ENCODE assay signal across 24 mouse cellular contexts in genomic region chr11:30139165-30139826, GRCm38 (mm10).
DNase-seq lines count a peak whose midpoint lies in the region; ATAC-seq and TF ChIP-seq lines count a peak whose summit lies in the region.
"Had no signal": no experiment of that assay in that cellular context is flagged by ENCODE, and none has a peak within 500 bp of the region (broad histone marks: within the 10 kb centered on the region; RNA-seq: fewer than 3 reads in every experiment).

No protein-coding gene starts in this region.

- no peak for ATAC-seq in heart, embryonic 12.5 days (ENCODE audit: insufficient number of reproducible peaks, low FRiP score)
- ATAC-seq in liver, embryonic 12.5 days = no peak
- ATAC-seq in embryonic facial prominence, embryonic 14.5 days (ENCODE audit: low read depth) = 0 out of 2 replicates have a peak, but pooled peaks have one; percentile 30
- ATAC-seq: forebrain, embryonic 16.5 days; hindbrain, postnatal 0 days; intestine, postnatal 0 days had no signal

- intact Hi-C loops in heart, postnatal 25 days (cut with DNase I) = loop anchor here (5.0 kb wide), 1 partner anchor 37 kb away; no protein-coding TSS in a partner anchor

- no peak for TF ChIP-seq POLR2A in liver, adult 2 months (IDR thresholded peaks at IDR 0.05; ENCODE audit: extremely low read depth, insufficient read depth, low read length)

- peaks cover 96% of the 10 kb centered on the region for H3K36me3 ChIP-seq in heart, embryonic 12.5 days
- peaks cover 76% of the 10 kb centered on the region for H3K36me3 ChIP-seq in liver, adult 2 months (ENCODE audit: control insufficient read depth, insufficient read depth, low read length)
- H3K36me3 ChIP-seq in liver, embryonic 12.5 days = peaks cover 87% of the 10 kb centered on the region
- H3K36me3 ChIP-seq in embryonic facial prominence, embryonic 14.5 days (ENCODE audit: control insufficient read depth, insufficient read depth, low read length) = peaks cover 99% of the 10 kb centered on the region

- peak overlapping the region; percentile 22 for H3K27ac ChIP-seq in heart, embryonic 12.5 days (ENCODE audit: poor library complexity, severe bottlenecking)
- H3K27ac ChIP-seq in liver, adult 2 months (replicated peaks; ENCODE audit: insufficient read depth, low read depth, low read length) = 0 out of 2 replicates have a peak overlapping the region, but pooled peaks have one; percentile 7
- H3K27ac ChIP-seq in liver, embryonic 12.5 days = no peak overlapping the region
- H3K27ac ChIP-seq in embryonic facial prominence, embryonic 14.5 days (replicated peaks; ENCODE audit: low read depth, low read length) = no peak overlapping the region
- H3K27ac ChIP-seq: embryonic facial prominence, embryonic 12.5 days; hindbrain, postnatal 0 days; left cerebral cortex, adult 2 months; liver, embryonic 13.5 days; neural tube, embryonic 13.5 days had no signal

- H3K9ac ChIP-seq in heart, embryonic 12.5 days = no peak overlapping the region
- no peak overlapping the region for H3K9ac ChIP-seq in liver, adult 2 months (ENCODE audit: low read depth, low read length)
- H3K9ac ChIP-seq in liver, embryonic 12.5 days = no peak overlapping the region
- no peak overlapping the region for H3K9ac ChIP-seq in embryonic facial prominence, embryonic 14.5 days (ENCODE audit: low read depth, low read length)
- H3K9ac ChIP-seq: embryonic facial prominence, embryonic 12.5 days; liver, embryonic 13.5 days; neural tube, embryonic 13.5 days had no signal

- 0 out of 2 replicates have a peak, but pooled peaks cover 3% of the 10 kb centered on the region for H3K79me2 ChIP-seq in liver, adult 2 months (ENCODE audit: control insufficient read depth, insufficient read depth, low read length)

- H3K4me2 ChIP-seq in heart, embryonic 12.5 days = no peak overlapping the region
- H3K4me2 ChIP-seq in liver, embryonic 12.5 days = no peak overlapping the region
- no peak overlapping the region for H3K4me2 ChIP-seq in embryonic facial prominence, embryonic 14.5 days (ENCODE audit: low read depth, low read length)
- H3K4me2 ChIP-seq: embryonic facial prominence, embryonic 12.5 days; liver, embryonic 13.5 days; midbrain, embryonic 11.5 days; neural tube, embryonic 13.5 days had no signal

- no peak overlapping the region for H3K4me3 ChIP-seq in heart, embryonic 12.5 days
- H3K4me3 ChIP-seq in liver, adult 2 months (ENCODE audit: insufficient read depth, low read depth, low read length) = no peak overlapping the region
- H3K4me3 ChIP-seq in liver, embryonic 12.5 days = no peak overlapping the region
- no peak overlapping the region for H3K4me3 ChIP-seq in embryonic facial prominence, embryonic 14.5 days (ENCODE audit: low read depth, low read length)
- H3K4me3 ChIP-seq: embryonic facial prominence, embryonic 12.5 days; left cerebral cortex, adult 2 months; liver, embryonic 13.5 days; neural tube, embryonic 13.5 days had no signal

- no peak for TF ChIP-seq CTCF in liver, adult 2 months (IDR thresholded peaks at IDR 0.05; ENCODE audit: low read depth, low read length)

- H3K27me3 ChIP-seq in heart, embryonic 12.5 days (replicated peaks) = no peaks in the 10 kb centered on the region
- no peaks in the 10 kb centered on the region for H3K27me3 ChIP-seq in liver, adult 2 months (ENCODE audit: control insufficient read depth, insufficient read depth, low read length)
- no peaks in the 10 kb centered on the region for H3K27me3 ChIP-seq in liver, embryonic 12.5 days (replicated peaks)
- no peaks in the 10 kb centered on the region for H3K27me3 ChIP-seq in embryonic facial prominence, embryonic 14.5 days (replicated peaks; ENCODE audit: control insufficient read depth, insufficient read depth, low read length)
- H3K27me3 ChIP-seq: embryonic facial prominence, embryonic 12.5 days; liver, embryonic 13.5 days; neural tube, embryonic 13.5 days had no signal

- no peaks in the 10 kb centered on the region for H3K9me3 ChIP-seq in heart, embryonic 12.5 days (replicated peaks)
- H3K9me3 ChIP-seq in liver, embryonic 12.5 days (replicated peaks) = no peaks in the 10 kb centered on the region
- H3K9me3 ChIP-seq in embryonic facial prominence, embryonic 14.5 days (ENCODE audit: control insufficient read depth, low read length) = no peaks in the 10 kb centered on the region
- H3K9me3 ChIP-seq: embryonic facial prominence, embryonic 12.5 days; liver, embryonic 13.5 days; neural tube, embryonic 13.5 days had no signal

- H3K4me1 ChIP-seq in heart, embryonic 12.5 days (replicated peaks) = peaks cover 7% of the 10 kb centered on the region
- H3K4me1 ChIP-seq in liver, adult 2 months (ENCODE audit: control insufficient read depth, insufficient read depth, low read length) = no peaks in the 10 kb centered on the region
- no peaks in the 10 kb centered on the region for H3K4me1 ChIP-seq in liver, embryonic 12.5 days
- H3K4me1 ChIP-seq in embryonic facial prominence, embryonic 14.5 days (ENCODE audit: control insufficient read depth, insufficient read depth, low read length) = no peaks in the 10 kb centered on the region
- H3K4me1 ChIP-seq: embryonic facial prominence, embryonic 12.5 days; liver, embryonic 13.5 days; neural tube, embryonic 13.5 days had no signal

- DNase-seq in heart, postnatal 25 days (ENCODE audit: low spot score) = no peak
- peak; percentile 10 for DNase-seq in liver, adult 2 months (ENCODE audit: extremely low read depth, low read depth, low spot score)
- DNase-seq in 416B (ENCODE audit: low read depth) = peak; percentile 86
- DNase-seq in embryonic facial prominence, embryonic 14.5 days (ENCODE audit: low spot score) = peak; percentile 9
- DNase-seq in right cerebral cortex, postnatal 25 days = no peak
- no peak for DNase-seq in layer of hippocampus, adult 9-10 months (ENCODE audit: low spot score)
- DNase-seq: adrenal gland, adult 2 months; cerebellum, adult 9-10 months; gastrocnemius, postnatal 25 days; kidney, postnatal 36 days; layer of hippocampus, adult 9-11 months; left cerebral cortex, postnatal 4 days; liver, embryonic 13.5 days; right cerebral cortex, adult 18-20 months; thymus, postnatal 14 days had no signal

- WGBS in heart, embryonic 12.5 days = 52% methylated on average over 17 of the region's 17 CpGs
- WGBS in liver, adult 2 months = 81% methylated on average over 17 of the region's 17 CpGs
- 75% methylated on average over 17 of the region's 17 CpGs for WGBS in liver, embryonic 12.5 days (ENCODE audit: insufficient replicate concordance)
- 79% methylated on average over 17 of the region's 17 CpGs for WGBS in embryonic facial prominence, embryonic 14.5 days

Comparison
In these comparisons a context has a peak if more than half of its experiments do, and no peak if none do; other contexts are left out.
1. H3K27ac ChIP-seq: peak in heart, embryonic 12.5 days (single experiment) and liver, adult 2 months (single experiment); none in liver, embryonic 12.5 days (single experiment) and embryonic facial prominence, embryonic 14.5 days (single experiment).
2. DNase-seq: peak in liver, adult 2 months (single experiment), 416B (single experiment) and embryonic facial prominence, embryonic 14.5 days (single experiment); none in heart, postnatal 25 days (single experiment), right cerebral cortex, postnatal 25 days (single experiment) and layer of hippocampus, adult 9-10 months (single experiment).